Mouse (Mus musculus) midbrain, embryonic 13.5 days (tissue): ENCODE results near the gene Pdgfb. TPM values are rescaled to one million over a fixed set of nuclear protein-coding genes. Genes with fewer than 3 reads are reported as not detected.

ENCODE experiments used
- ATAC-seq: fragments of 200-750 bp; cut with Nextera tagmentation; 2 replicates; pipeline ENCODE4 v1.8.0; 2017; ENCODE audit warnings: mild to moderate bottlenecking, moderate TSS enrichment, moderate library complexity
- H3K27ac ChIP-seq: fragments of 300-500 bp; sonication (generic); 2 replicates; pipeline ENCODE4 v1.5.1; 2015; ENCODE audit warnings: inconsistent platforms, mild to moderate bottlenecking, moderate library complexity
- H3K27me3 ChIP-seq: fragments of 300-500 bp; sonication (generic); 2 replicates; pipeline ENCODE4 v1.6.1; 2015; ENCODE audit warnings: mild to moderate bottlenecking, inconsistent platforms
- H3K36me3 ChIP-seq: fragments of 300-500 bp; sonication (generic); 2 replicates; pipeline ENCODE4 v1.6.1; 2015; ENCODE audit warnings: mild to moderate bottlenecking, inconsistent platforms
- H3K4me1 ChIP-seq: fragments of 300-500 bp; sonication (generic); replicated peaks from 2 replicates; pipeline ENCODE4 v1.6.1; 2015; ENCODE audit warnings: inconsistent platforms
- H3K4me2 ChIP-seq: fragments of 300-500 bp; sonication (generic); replicated peaks from 2 replicates; pipeline ENCODE4 v1.6.1; 2015; ENCODE audit warnings: moderate library complexity, mild to moderate bottlenecking, inconsistent platforms
- H3K4me3 ChIP-seq: fragments of 300-500 bp; sonication (generic); replicated peaks from 2 replicates; pipeline ENCODE4 v1.5.1; 2015; ENCODE audit warnings: mild to moderate bottlenecking, inconsistent platforms
- H3K9ac ChIP-seq: fragments of 300-500 bp; sonication (generic); replicated peaks from 2 replicates; pipeline ENCODE4 v1.6.1; 2015; ENCODE audit warnings: mild to moderate bottlenecking, inconsistent platforms
- H3K9me3 ChIP-seq: fragments of 300-500 bp; sonication (generic); 2 replicates; pipeline ENCODE4 v1.6.1; 2016; ENCODE audit warnings: mild to moderate bottlenecking, inconsistent platforms
- WGBS: fragments of 180-500 bp; shearing (Covaris S2); methylation state at CpG from one replicate; pipeline ENCODE4 v1.1.7; 2015; 5-methylcytosine and 5-hydroxymethylcytosine counted together
- polyA plus RNA-seq: library from polyadenylated mRNA; unstranded; fragments of >200 nt; fragmentation: Nextera tagmentation; extraction: Ambion mirVana; gene quantifications from 2 replicates; pipeline ENCODE4 v1.2.1, GENCODE M21; 2015

Pdgfb gene
- 2.1 and 2.3 TPM in 2 replicates for polyA plus RNA-seq

- H3K9me3 ChIP-seq = no peaks in the 10 kb centered on the region
- H3K36me3 ChIP-seq = no peaks in the 10 kb centered on the region
- 1% methylated on average over 57 of the region's 60 CpGs for WGBS
- H3K4me2 ChIP-seq = peak within 1 kb of the TSS; percentile 94
- H3K4me3 ChIP-seq = peak within 1 kb of the TSS; percentile 66
- H3K4me1 ChIP-seq = peaks cover 37% of the 10 kb centered on the region
- peak within 1 kb of the TSS; percentile 76 for H3K9ac ChIP-seq
- ATAC-seq = no peak
- no peak within 1 kb of the TSS for H3K27ac ChIP-seq
- peaks cover 80% of the 10 kb centered on the region for H3K27me3 ChIP-seq
These were observed at the start of gene Pdgfb for GRCm38 (mm10) chr15:80014321-80015210. Gene Pdgfb, minus strand, starts transcription at chr15:80014977.

- 0 out of 2 replicates have a peak, but pooled peaks cover 5% of the 10 kb centered on the region for H3K27me3 ChIP-seq
- H3K4me3 ChIP-seq = no peak overlapping the region
- H3K9me3 ChIP-seq = no peaks in the 10 kb centered on the region
- 46% methylated on average over 5 of the region's 5 CpGs for WGBS
- no peaks in the 10 kb centered on the region for H3K36me3 ChIP-seq
- no peak overlapping the region for H3K4me2 ChIP-seq
- no peak overlapping the region for H3K27ac ChIP-seq
- no peak for ATAC-seq
- H3K9ac ChIP-seq = no peak overlapping the region
- no peaks in the 10 kb centered on the region for H3K4me1 ChIP-seq
These were observed 48.0 kb upstream of the Pdgfb start for GRCm38 (mm10) chr15:80062821-80063220.

GRCm38 (mm10) chr15:80062339-80062738 is 47.6 kb upstream of the Pdgfb start:
- H3K4me3 ChIP-seq = no peak overlapping the region
- no peak overlapping the region for H3K27ac ChIP-seq
- 71% methylated on average over 8 of the region's 9 CpGs for WGBS
- H3K36me3 ChIP-seq = no peaks in the 10 kb centered on the region
- no peaks in the 10 kb centered on the region for H3K9me3 ChIP-seq
- ATAC-seq = no peak
- no peak overlapping the region for H3K4me2 ChIP-seq
- H3K9ac ChIP-seq = no peak overlapping the region
- H3K4me1 ChIP-seq = no peaks in the 10 kb centered on the region
- 0 out of 2 replicates have a peak, but pooled peaks cover 4% of the 10 kb centered on the region for H3K27me3 ChIP-seq

- Histone ChIP-seq H3K4me3 (no peak overlapping the region), H3K36me3 (no peaks in the 10 kb centered on the region), H3K27ac (no peak overlapping the region), H3K9ac (no peak overlapping the region), H3K9me3 (no peaks in the 10 kb centered on the region), H3K4me1 (0 out of 2 replicates have a peak, but pooled peaks cover 3% of the 10 kb centered on the region), H3K4me2 (no peak overlapping the region), H3K27me3 (no peaks in the 10 kb centered on the region)
- 93% methylated on average over 4 of the region's 4 CpGs for WGBS
- ATAC-seq = no peak
These were observed 46.3 kb upstream of the Pdgfb start for GRCm38 (mm10) chr15:80061071-80061550.

- Histone ChIP-seq H3K4me3 (no peak overlapping the region), H3K27me3 (no peaks in the 10 kb centered on the region), H3K36me3 (no peaks in the 10 kb centered on the region), H3K9ac (no peak overlapping the region), H3K4me1 (peaks cover 4% of the 10 kb centered on the region; the same call in 1 of the 2 replicates), H3K4me2 (no peak overlapping the region), H3K9me3 (no peaks in the 10 kb centered on the region), H3K27ac (no peak overlapping the region)
- ATAC-seq = no peak
- WGBS = 92% methylated on average over 8 of the region's 8 CpGs
These were observed 45.7 kb upstream of the Pdgfb start for GRCm38 (mm10) chr15:80060356-80061070.

- no peaks in the 10 kb centered on the region for H3K36me3 ChIP-seq
- H3K4me1 ChIP-seq = peaks cover 8% of the 10 kb centered on the region; the same call in 1 of the 2 replicates
- H3K9me3 ChIP-seq = no peaks in the 10 kb centered on the region
- H3K4me3 ChIP-seq = no peak overlapping the region
- no peak for ATAC-seq
- no peak overlapping the region for H3K4me2 ChIP-seq
- WGBS = 89% methylated on average over 7 of the region's 7 CpGs
- no peaks in the 10 kb centered on the region for H3K27me3 ChIP-seq
- H3K27ac ChIP-seq = no peak overlapping the region
- no peak overlapping the region for H3K9ac ChIP-seq
These were observed 44.8 kb upstream of the Pdgfb start for GRCm38 (mm10) chr15:80059606-80060005.

GRCm38 (mm10) chr15:80058151-80058550 is 43.4 kb upstream of the Pdgfb start:
- Histone ChIP-seq H3K27ac (no peak overlapping the region), H3K4me1 (peaks cover 8% of the 10 kb centered on the region; the same call in 1 of the 2 replicates), H3K9me3 (no peaks in the 10 kb centered on the region), H3K4me2 (no peak overlapping the region), H3K27me3 (no peaks in the 10 kb centered on the region), H3K9ac (no peak overlapping the region), H3K4me3 (no peak overlapping the region), H3K36me3 (no peaks in the 10 kb centered on the region)
- no peak for ATAC-seq
- WGBS = 94% methylated on average over 7 of the region's 7 CpGs

- 89% methylated on average over 7 of the region's 7 CpGs for WGBS
These were observed 39.4 kb upstream of the Pdgfb start for GRCm38 (mm10) chr15:80054034-80054710.

GRCm38 (mm10) chr15:80053381-80054033 is 38.7 kb upstream of the Pdgfb start:
- no peak overlapping the region for H3K4me3 ChIP-seq
- H3K27ac ChIP-seq = no peak overlapping the region
- no peak overlapping the region for H3K4me2 ChIP-seq
- no peaks in the 10 kb centered on the region for H3K27me3 ChIP-seq
- 67% methylated on average over 8 of the region's 8 CpGs for WGBS
- ATAC-seq = no peak
- peaks cover 8% of the 10 kb centered on the region; the same call in 1 of the 2 replicates for H3K4me1 ChIP-seq
- no peak overlapping the region for H3K9ac ChIP-seq
- H3K9me3 ChIP-seq = no peaks in the 10 kb centered on the region
- H3K36me3 ChIP-seq = no peaks in the 10 kb centered on the region

More at GRCm38 (mm10) chr15:80054034-80054710, 39.4 kb upstream of the Pdgfb start:
- H3K4me2 ChIP-seq = no peak overlapping the region
- H3K9me3 ChIP-seq = no peaks in the 10 kb centered on the region
- H3K27me3 ChIP-seq = no peaks in the 10 kb centered on the region
- no peak overlapping the region for H3K4me3 ChIP-seq
- peaks cover 8% of the 10 kb centered on the region; the same call in 1 of the 2 replicates for H3K4me1 ChIP-seq
- no peak overlapping the region for H3K9ac ChIP-seq
- no peak overlapping the region for H3K27ac ChIP-seq
- no peaks in the 10 kb centered on the region for H3K36me3 ChIP-seq
- no peak for ATAC-seq

- Histone ChIP-seq H3K9me3 (no peaks in the 10 kb centered on the region), H3K4me2 (no peak overlapping the region), H3K4me1 (peaks cover 7% of the 10 kb centered on the region; the same call in 1 of the 2 replicates), H3K27ac (no peak overlapping the region), H3K27me3 (no peaks in the 10 kb centered on the region), H3K4me3 (no peak overlapping the region), H3K36me3 (no peaks in the 10 kb centered on the region), H3K9ac (no peak overlapping the region)
- no peak for ATAC-seq
- 85% methylated on average over 9 of the region's 9 CpGs for WGBS
These were observed 37.0 kb upstream of the Pdgfb start for GRCm38 (mm10) chr15:80051782-80052181.

- H3K36me3 ChIP-seq = no peaks in the 10 kb centered on the region
- no peak overlapping the region for H3K27ac ChIP-seq
- no peaks in the 10 kb centered on the region for H3K9me3 ChIP-seq
- ATAC-seq = no peak
- 80% methylated on average over 19 of the region's 19 CpGs for WGBS
- no peak overlapping the region for H3K9ac ChIP-seq
- H3K4me1 ChIP-seq = peaks cover 6% of the 10 kb centered on the region; the same call in 1 of the 2 replicates
- no peak overlapping the region for H3K4me2 ChIP-seq
- H3K27me3 ChIP-seq = no peaks in the 10 kb centered on the region
- no peak overlapping the region for H3K4me3 ChIP-seq
These were observed 36.5 kb upstream of the Pdgfb start for GRCm38 (mm10) chr15:80051092-80051761.
